Mouse (Mus musculus) heart, embryonic 14.5 days (tissue): Measurements from ENCODE around the gene Rps18. TPM values are rescaled to one million over a fixed set of nuclear protein-coding genes. Genes with fewer than 3 reads are reported as not detected.
A peak's percentile ranks its signal among the peaks of the same experiment; 100 is the strongest.

Source experiments
- ATAC-seq: fragments of 200-750 bp; cut with Nextera tagmentation; 2 replicates; pipeline ENCODE4 v1.8.0; 2017; ENCODE audit warnings: low read depth, moderate TSS enrichment; ENCODE audit not compliant: insufficient number of reproducible peaks, insufficient read depth, low FRiP score
- H3K27ac ChIP-seq, 2 experiments: fragments of 200-500 bp in 1 of 2; fragments of 300-500 bp in 1 of 2; sonication (generic) in 1 of 2; replicated peaks in 1 of 2; 2 replicates each; pipeline ENCODE4 v1.5.1; 2012 to 2014; ENCODE audit warnings: low read depth in 2 of 2, low read length in 2 of 2, control low read depth in 1 of 2, mild to moderate bottlenecking in 1 of 2, mixed read lengths in 1 of 2; ENCODE audit not compliant: control insufficient read depth in 1 of 2, insufficient read depth in 1 of 2
- H3K27me3 ChIP-seq: fragments of 300-500 bp; sonication (generic); 2 replicates; pipeline ENCODE4 v1.6.1; 2014; ENCODE audit warnings: mild to moderate bottlenecking, low read length, control low read depth; ENCODE audit not compliant: control insufficient read depth, insufficient read depth
- H3K36me3 ChIP-seq: fragments of 300-500 bp; sonication (generic); 2 replicates; pipeline ENCODE4 v1.6.1; 2014; ENCODE audit warnings: mild to moderate bottlenecking, control low read depth, low read length, mixed read lengths; ENCODE audit not compliant: control insufficient read depth, insufficient read depth
- H3K4me1 ChIP-seq, 2 experiments: fragments of 200-500 bp in 1 of 2; fragments of 300-500 bp in 1 of 2; sonication (generic) in 1 of 2; 2 replicates each; pipeline ENCODE4 v1.6.1; 2012 to 2014; ENCODE audit warnings: low read length in 2 of 2, control low read depth in 1 of 2, mixed read lengths in 1 of 2; ENCODE audit not compliant: control insufficient read depth in 2 of 2, insufficient read depth in 2 of 2
- H3K4me2 ChIP-seq: fragments of 300-500 bp; sonication (generic); 2 replicates; pipeline ENCODE4 v1.6.1; 2014; ENCODE audit warnings: mild to moderate bottlenecking, low read length
- H3K4me3 ChIP-seq, 2 experiments: fragments of 200-500 bp in 1 of 2; fragments of 300-500 bp in 1 of 2; sonication (generic) in 1 of 2; 2 replicates each; pipeline ENCODE4 v1.5.1; 2012 to 2014; ENCODE audit warnings: low read length in 2 of 2, mild to moderate bottlenecking in 2 of 2, control low read depth in 1 of 2, low read depth in 1 of 2, moderate library complexity in 1 of 2; ENCODE audit not compliant: control insufficient read depth in 1 of 2, insufficient read depth in 1 of 2
- H3K9ac ChIP-seq: fragments of 300-500 bp; sonication (generic); 2 replicates; pipeline ENCODE4 v1.6.1; 2014; ENCODE audit warnings: mild to moderate bottlenecking, low read length
- H3K9me3 ChIP-seq: fragments of 300-500 bp; sonication (generic); 2 replicates; pipeline ENCODE4 v1.6.1; 2016; ENCODE audit warnings: low read length, control low read depth; ENCODE audit not compliant: control insufficient read depth
- WGBS: fragments of 180-500 bp; shearing (Covaris S2); extraction: QIAGEN DNeasy Blood & Tissue Kit; methylation state at CpG from one replicate; pipeline ENCODE4 v1.1.7; 2014; 5-methylcytosine and 5-hydroxymethylcytosine counted together
- polyA plus RNA-seq: library from polyadenylated mRNA; unstranded; fragments of >200 nt; fragmentation: Nextera tagmentation; extraction: Ambion mirVana; gene quantifications from 2 replicates; pipeline ENCODE4 v1.2.1, GENCODE M21; 2014

The Rps18 gene
- polyA plus RNA-seq, 1 experiment from 2014 or later = 1,186 TPM

DNA sequence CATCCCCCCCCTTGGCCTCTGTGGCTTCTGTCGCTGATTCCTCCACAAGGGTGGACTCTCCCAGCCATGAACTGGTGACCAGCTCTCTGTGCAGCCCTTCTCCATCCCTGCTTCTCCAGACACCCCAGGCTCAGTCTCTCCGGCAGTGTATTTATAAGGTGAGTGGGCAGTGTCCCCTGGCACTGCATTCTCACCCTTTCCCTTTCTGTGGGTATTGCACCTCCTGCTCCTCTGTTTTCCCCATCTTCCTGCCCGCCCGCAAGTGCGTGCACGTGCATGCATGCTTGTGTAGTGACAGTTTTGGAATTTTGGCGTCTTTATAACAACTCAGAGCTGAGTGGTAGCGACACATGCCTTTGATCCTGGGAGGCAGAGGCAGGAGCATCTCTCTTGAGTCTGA, 41.9 kb downstream of the Rps18 start:
- Histone ChIP-seq H3K27ac (no peak overlapping the region), H3K9me3 (no peaks in the 10 kb centered on the region), H3K9ac (no peak overlapping the region), H3K36me3 (peaks cover 60% of the 10 kb centered on the region), H3K4me3 (no peak overlapping the region), H3K4me2 (no peak overlapping the region), H3K4me1 (peaks cover 14 to 27% of the 10 kb centered on the region in 2 experiments), H3K27me3 (no peaks in the 10 kb centered on the region)
- no peak for ATAC-seq
- WGBS = 94% methylated on average over 8 of the region's 8 CpGs

DNA sequence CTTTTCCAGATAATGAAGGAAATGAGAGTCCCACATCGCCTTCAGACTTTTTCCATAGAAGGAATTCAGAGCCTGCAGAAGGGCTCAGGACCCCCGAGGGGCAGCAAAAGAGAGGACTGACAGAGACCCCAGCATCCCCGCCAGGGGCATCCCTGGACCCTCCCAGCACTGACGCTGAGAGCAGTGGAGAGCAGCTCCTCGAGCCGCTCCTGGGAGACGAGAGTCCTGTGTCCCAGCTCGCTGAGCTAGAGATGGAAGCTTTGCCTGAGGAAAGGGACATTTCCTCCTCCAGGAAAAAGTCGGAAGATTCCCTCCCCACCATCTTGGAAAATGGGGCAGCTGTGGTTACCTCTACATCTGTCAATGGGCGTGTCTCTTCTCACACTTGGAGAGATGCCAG, 42.5 kb downstream of the Rps18 start:
- H3K27ac ChIP-seq = no peak overlapping the region
- H3K36me3 ChIP-seq = peaks cover 57% of the 10 kb centered on the region
- no peaks in the 10 kb centered on the region for H3K9me3 ChIP-seq
- no peak for ATAC-seq
- no peak overlapping the region for H3K4me3 ChIP-seq
- H3K9ac ChIP-seq = no peak overlapping the region
- H3K27me3 ChIP-seq = no peaks in the 10 kb centered on the region
- H3K4me1 ChIP-seq = peaks cover 11 to 21% of the 10 kb centered on the region in 2 experiments; a peak in 3 of 4 replicates
- 88% methylated on average over 10 of the region's 10 CpGs for WGBS
- H3K4me2 ChIP-seq = no peak overlapping the region

DNA sequence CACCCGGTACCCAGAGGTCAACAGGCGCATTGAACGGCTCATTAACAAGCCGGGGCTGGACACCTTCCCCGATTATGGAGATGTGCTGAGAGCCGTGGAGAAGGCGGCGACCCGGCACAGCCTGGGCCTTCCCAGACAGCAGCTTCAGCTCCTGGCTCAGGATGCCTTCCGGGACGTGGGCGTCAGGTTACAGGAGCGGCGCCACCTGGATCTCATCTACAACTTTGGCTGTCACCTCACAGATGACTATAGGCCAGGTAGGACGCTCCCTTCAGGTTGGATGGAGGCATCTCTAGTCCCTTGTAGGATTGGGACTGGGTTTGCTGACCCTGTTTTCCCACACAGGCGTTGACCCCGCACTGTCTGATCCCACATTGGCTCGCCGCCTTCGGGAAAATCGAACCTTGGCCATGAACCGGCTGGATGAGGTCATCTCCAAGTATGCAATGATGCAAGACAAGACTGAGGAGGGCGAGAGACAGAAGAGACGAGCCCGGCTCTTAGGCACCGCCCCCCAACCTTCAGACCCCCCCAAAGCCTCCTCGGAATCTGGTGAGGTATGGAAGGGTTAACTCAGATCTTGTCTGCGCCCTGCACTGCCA, 43.9 kb downstream of the Rps18 start:
- no peak overlapping the region for H3K4me3 ChIP-seq

DNA sequence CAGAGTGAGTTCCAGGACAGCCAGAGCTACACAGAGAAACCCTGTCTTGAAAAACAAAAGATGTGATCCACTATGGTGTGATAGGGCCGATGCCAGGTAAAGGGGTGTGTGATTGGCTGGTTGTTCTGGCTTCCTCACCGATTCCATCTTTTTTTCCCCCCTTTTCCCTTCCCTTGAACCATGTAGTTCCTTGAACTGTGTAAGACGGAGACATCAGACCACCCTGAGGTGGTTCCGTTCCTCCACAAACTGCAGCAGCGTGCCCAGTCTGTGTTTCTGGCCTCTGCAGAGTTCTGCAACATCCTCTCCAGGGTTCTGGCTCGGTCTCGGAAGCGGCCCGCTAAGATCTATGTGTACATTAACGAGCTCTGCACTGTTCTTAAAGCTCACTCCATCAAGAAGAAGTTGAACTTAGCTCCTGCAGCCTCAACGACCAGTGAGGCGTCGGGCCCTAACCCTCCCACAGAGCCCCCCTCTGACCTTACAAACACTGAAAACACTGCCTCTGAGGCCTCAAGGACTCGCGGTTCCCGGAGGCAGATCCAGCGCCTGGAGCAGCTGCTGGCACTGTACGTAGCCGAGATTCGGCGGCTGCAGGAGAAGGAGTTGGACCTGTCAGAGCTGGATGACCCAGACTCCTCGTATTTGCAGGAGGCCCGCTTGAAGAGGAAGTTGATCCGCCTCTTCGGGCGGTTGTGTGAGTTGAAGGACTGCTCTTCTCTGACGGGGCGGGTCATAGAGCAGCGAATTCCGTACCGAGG, 44.6 kb downstream of the Rps18 start:
- no peaks in the 10 kb centered on the region for H3K27me3 ChIP-seq
- ATAC-seq = no peak
- no peak overlapping the region for H3K9ac ChIP-seq
- peaks cover 47% of the 10 kb centered on the region for H3K36me3 ChIP-seq
- H3K4me3 ChIP-seq = no peak overlapping the region
- no peak overlapping the region for H3K27ac ChIP-seq
- H3K9me3 ChIP-seq = no peaks in the 10 kb centered on the region
- H3K4me1 ChIP-seq = peaks cover 7 to 19% of the 10 kb centered on the region in 2 experiments; a peak in 2 of 4 replicates
- 89% methylated on average over 31 of the region's 31 CpGs for WGBS
- H3K4me2 ChIP-seq = no peak overlapping the region

More for the DNA sequence above, 43.9 kb downstream of the Rps18 start:
- no peaks in the 10 kb centered on the region for H3K27me3 ChIP-seq
- WGBS = 89% methylated on average over 28 of the region's 28 CpGs
- peaks cover 9 to 23% of the 10 kb centered on the region in 2 experiments; a peak in 3 of 4 replicates for H3K4me1 ChIP-seq
- peaks cover 47% of the 10 kb centered on the region for H3K36me3 ChIP-seq
- no peak overlapping the region for H3K9ac ChIP-seq
- H3K27ac ChIP-seq = no peak overlapping the region
- no peak overlapping the region for H3K4me2 ChIP-seq
- ATAC-seq = no peak
- H3K9me3 ChIP-seq = no peaks in the 10 kb centered on the region

DNA sequence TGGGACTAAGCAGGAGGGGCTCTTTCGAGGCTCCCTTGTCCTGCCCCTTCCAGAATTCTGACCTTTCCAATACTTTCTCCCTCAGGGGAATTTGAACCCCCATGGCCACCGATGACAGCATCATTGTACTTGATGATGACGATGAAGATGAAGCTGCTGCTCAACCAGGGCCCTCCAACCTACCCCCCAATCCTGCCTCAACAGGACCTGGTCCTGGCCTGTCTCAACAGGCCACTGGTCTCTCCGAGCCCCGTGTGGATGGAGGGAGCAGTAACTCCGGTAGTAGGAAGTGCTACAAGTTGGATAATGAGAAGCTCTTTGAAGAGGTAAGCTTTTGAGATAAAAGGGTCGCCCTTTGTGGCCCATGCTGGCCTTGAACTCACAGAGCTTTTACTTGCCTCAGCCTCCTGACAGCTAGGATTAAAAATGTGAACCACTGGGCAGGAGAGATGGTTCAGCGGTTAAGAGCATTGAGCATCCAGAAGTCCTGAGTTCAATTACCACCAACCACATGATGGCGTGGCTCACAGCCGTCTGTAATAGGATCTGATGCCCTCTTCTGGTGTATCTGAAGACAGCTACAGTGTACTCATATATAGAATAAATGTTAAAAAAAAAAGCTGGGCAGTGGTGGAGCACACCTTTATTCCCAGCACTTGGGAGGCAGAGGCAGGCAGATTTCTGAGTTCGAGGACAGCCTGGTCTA, 45.3 kb downstream of the Rps18 start:
- Histone ChIP-seq H3K9me3 (no peaks in the 10 kb centered on the region), H3K27me3 (no peaks in the 10 kb centered on the region), H3K36me3 (peaks cover 47% of the 10 kb centered on the region), H3K9ac (peak overlapping the region; percentile 93), H3K27ac (peak overlapping the region in 1 of 2 experiments; percentile 92; a peak in 1 of 4 replicates), H3K4me3 (peak overlapping the region; percentile 59 to 85), H3K4me2 (peak overlapping the region; percentile 93), H3K4me1 (peaks cover 7 to 19% of the 10 kb centered on the region in 2 experiments; a peak in 2 of 4 replicates)
- WGBS = 49% methylated on average over 11 of the region's 11 CpGs
- no peak for ATAC-seq

DNA sequence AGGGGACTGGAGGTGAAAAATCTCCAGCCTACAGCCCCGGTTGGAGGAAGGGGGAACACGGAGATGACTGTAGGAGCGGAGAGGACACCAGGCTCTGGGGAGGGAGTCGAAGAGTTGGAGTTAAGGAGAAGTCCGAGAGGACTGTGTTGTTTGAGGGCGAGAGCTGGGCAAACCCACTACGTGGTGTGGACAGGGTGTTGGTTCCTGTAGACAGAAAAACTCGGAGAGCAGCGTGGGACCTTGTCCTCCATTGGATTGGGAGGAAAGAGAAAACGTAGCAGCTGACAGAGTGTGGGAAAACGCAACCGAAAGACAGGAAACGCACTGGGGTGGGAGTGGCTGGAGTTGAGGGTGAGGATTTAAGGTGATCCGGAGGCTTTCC, 45.9 kb downstream of the Rps18 start:
- Histone ChIP-seq H3K4me1 (peaks cover 5 to 15% of the 10 kb centered on the region in 2 experiments; a peak in 2 of 4 replicates), H3K4me3 (peak overlapping the region; percentile 59 to 85), H3K4me2 (peak overlapping the region; percentile 93), H3K27ac (peak overlapping the region; percentile 43 to 92), H3K36me3 (peaks cover 43% of the 10 kb centered on the region), H3K27me3 (no peaks in the 10 kb centered on the region), H3K9me3 (no peaks in the 10 kb centered on the region), H3K9ac (peak overlapping the region; percentile 93)
- under 1% methylated on average over 14 of the region's 14 CpGs for WGBS
- peak; percentile 0; the same call in 1 of the 2 replicates for ATAC-seq

DNA sequence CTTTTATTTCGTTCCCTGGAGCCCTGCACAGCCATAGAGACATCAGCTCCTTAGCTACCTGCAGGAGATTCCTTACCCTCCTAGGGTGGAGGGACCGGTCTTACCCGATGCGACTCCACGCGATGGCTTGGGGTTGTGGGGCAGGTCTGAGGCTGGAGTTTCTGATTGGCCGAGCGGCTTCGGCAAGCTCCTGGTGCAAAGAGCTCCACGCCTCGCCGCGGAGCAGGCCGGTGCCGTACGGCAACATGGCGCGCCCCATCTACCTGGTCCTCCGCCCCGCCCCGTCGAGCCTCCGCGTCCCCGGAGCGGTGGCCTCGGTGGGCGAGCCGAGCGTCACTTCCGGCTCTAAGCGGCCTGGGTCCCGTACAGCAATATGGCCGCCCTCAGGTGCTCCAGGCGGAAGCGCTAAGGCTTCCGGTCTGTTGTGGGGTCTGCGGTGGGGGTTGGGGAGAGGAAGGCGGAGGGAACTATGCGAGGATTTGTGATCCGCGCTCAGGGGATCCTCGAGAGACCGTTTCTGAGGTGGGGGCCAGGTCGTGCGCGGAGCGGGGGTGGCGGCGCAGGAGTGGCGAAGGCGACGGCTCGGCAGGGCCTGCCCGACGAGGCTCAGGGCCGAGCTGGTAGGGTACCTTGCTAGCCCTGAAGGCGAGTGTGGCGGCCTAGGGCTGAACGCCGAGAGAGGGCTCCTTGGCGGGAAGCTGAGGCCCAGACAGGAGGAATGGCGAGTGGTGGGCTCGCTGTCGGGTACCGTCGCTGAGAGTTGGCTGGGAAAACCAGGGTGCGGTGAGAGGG, 46.5 kb downstream of the Rps18 start, which contains the start of gene Daxx:
Gene Daxx, plus strand, starts transcription at position 338 of the 792 bp plus-strand sequence.
- Histone ChIP-seq H3K36me3 (peaks cover 37% of the 10 kb centered on the region), H3K4me1 (peaks cover 5 to 13% of the 10 kb centered on the region in 2 experiments; a peak in 2 of 4 replicates), H3K4me2 (peak within 1 kb of the TSS; percentile 93), H3K9ac (peak within 1 kb of the TSS; percentile 93), H3K27me3 (no peaks in the 10 kb centered on the region), H3K4me3 (peak within 1 kb of the TSS; percentile 59 to 85), H3K27ac (peak within 1 kb of the TSS; percentile 43 to 92), H3K9me3 (no peaks in the 10 kb centered on the region)
- WGBS = 1% methylated on average over 68 of the region's 68 CpGs
- peak; percentile 95 for ATAC-seq
